Mouse (Mus musculus) hindbrain, embryonic 15.5 days (tissue): ENCODE measurements around the gene Sfmbt2. TPM values are rescaled to one million over a fixed set of nuclear protein-coding genes. Genes with fewer than 3 reads are reported as not detected.
A peak's percentile ranks its signal among the peaks of the same experiment; 100 is the strongest.

Experiments
- ATAC-seq: fragments of 200-750 bp; cut with Nextera tagmentation; 2 replicates; pipeline ENCODE4 v1.8.0; 2017; ENCODE audit warnings: low read depth, moderate number of reproducible peaks, moderate TSS enrichment; ENCODE audit not compliant: low FRiP score
- H3K27ac ChIP-seq: fragments of 300-500 bp; sonication (generic); replicated peaks from 2 replicates; pipeline ENCODE4 v1.5.1; 2015; ENCODE audit warnings: mild to moderate bottlenecking, inconsistent platforms
- H3K27me3 ChIP-seq: fragments of 300-500 bp; sonication (generic); 2 replicates; pipeline ENCODE4 v1.6.1; 2015; ENCODE audit warnings: control low read depth, inconsistent platforms
- H3K36me3 ChIP-seq: fragments of 300-500 bp; sonication (generic); 2 replicates; pipeline ENCODE4 v1.6.1; 2015; ENCODE audit warnings: control low read depth, inconsistent platforms
- H3K4me1 ChIP-seq: fragments of 300-500 bp; sonication (generic); replicated peaks from 2 replicates; pipeline ENCODE4 v1.6.1; 2015; ENCODE audit warnings: control low read depth, inconsistent platforms
- H3K4me2 ChIP-seq: fragments of 300-500 bp; sonication (generic); 2 replicates; pipeline ENCODE4 v1.6.1; 2015; ENCODE audit warnings: moderate library complexity, mild to moderate bottlenecking, inconsistent platforms
- H3K4me3 ChIP-seq: fragments of 300-500 bp; sonication (generic); 2 replicates; pipeline ENCODE4 v1.5.1; 2015; ENCODE audit warnings: mild to moderate bottlenecking, inconsistent platforms
- H3K9ac ChIP-seq: fragments of 300-500 bp; sonication (generic); 2 replicates; pipeline ENCODE4 v1.6.1; 2015; ENCODE audit warnings: inconsistent platforms
- H3K9me3 ChIP-seq: fragments of 300-500 bp; sonication (generic); 2 replicates; pipeline ENCODE4 v1.6.1; 2016; ENCODE audit warnings: control low read depth, inconsistent platforms
- WGBS: fragments of 180-500 bp; shearing (Covaris S2); methylation state at CpG from one replicate; pipeline ENCODE4 v1.1.7; 2015; 5-methylcytosine and 5-hydroxymethylcytosine counted together
- polyA plus RNA-seq: library from polyadenylated mRNA; unstranded; fragments of >200 nt; fragmentation: Nextera tagmentation; extraction: Ambion mirVana; gene quantifications from 2 replicates; pipeline ENCODE4 v1.2.1, GENCODE M21; 2015

The Sfmbt2 gene
- polyA plus RNA-seq, 1 experiment from 2014 or later, result 6.7 TPM

DNA sequence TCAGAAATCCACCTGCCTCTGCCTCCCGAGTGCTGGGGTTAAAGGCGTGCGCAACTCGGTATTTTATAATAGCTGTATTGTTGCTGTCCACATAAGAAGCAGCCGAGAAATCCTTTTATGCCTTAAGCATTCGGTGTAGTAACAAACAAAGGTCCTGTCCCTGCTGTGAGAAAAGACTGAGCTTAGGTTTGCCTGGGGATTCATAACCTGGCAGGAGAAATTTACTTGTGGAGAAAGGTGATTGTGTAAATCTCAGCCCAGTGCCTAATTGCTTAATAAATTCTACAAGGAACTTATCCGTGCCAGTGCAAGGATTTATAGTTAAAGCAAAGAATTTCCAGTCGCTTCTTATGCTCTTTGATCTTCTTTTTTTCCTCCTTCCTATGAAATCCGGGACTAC lies 71.5 kb downstream of the Sfmbt2 start:
- 73% methylated on average over 9 of the region's 9 CpGs for WGBS
- no peak overlapping the region for H3K9ac ChIP-seq
- no peaks in the 10 kb centered on the region for H3K36me3 ChIP-seq
- no peak overlapping the region for H3K4me2 ChIP-seq
- H3K4me1 ChIP-seq, result peaks cover 4% of the 10 kb centered on the region; the same call in 1 of the 2 replicates
- no peak for ATAC-seq
- H3K27ac ChIP-seq, result no peak overlapping the region
- no peaks in the 10 kb centered on the region for H3K27me3 ChIP-seq
- H3K4me3 ChIP-seq, result no peak overlapping the region
- no peaks in the 10 kb centered on the region for H3K9me3 ChIP-seq

DNA sequence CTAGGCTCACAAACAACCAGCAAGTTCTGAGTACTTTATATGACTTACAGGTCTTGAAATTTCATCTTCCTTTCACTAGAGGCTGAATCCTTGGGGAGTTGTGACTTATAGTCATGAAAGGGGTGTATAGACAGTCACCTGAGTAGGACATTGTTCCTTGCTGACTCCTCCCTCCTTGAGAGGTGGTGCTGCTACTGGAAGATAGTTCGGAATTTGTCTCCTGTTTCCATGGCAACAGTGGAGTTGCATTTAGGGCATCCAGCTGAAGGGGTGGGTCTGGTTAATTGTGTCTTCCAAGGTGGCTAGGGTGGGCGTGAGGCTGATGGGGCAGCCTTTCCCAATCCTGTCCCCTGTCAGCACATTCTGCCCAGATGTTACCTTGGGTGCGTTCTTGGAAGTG lies 83.3 kb downstream of the Sfmbt2 start:
- Histone ChIP-seq H3K4me3 (no peak overlapping the region), H3K27ac (no peak overlapping the region), H3K9me3 (no peaks in the 10 kb centered on the region), H3K36me3 (no peaks in the 10 kb centered on the region), H3K4me2 (no peak overlapping the region), H3K4me1 (no peaks in the 10 kb centered on the region), H3K27me3 (no peaks in the 10 kb centered on the region), H3K9ac (no peak overlapping the region)
- 50% methylated on average over 3 of the region's 3 CpGs for WGBS
- 0 out of 2 replicates have a peak, but pooled peaks have one; percentile 34 for ATAC-seq

- Histone ChIP-seq H3K4me2 (no peak overlapping the region), H3K4me1 (no peaks in the 10 kb centered on the region), H3K9ac (no peak overlapping the region), H3K27me3 (no peaks in the 10 kb centered on the region), H3K9me3 (no peaks in the 10 kb centered on the region), H3K36me3 (no peaks in the 10 kb centered on the region), H3K27ac (no peak overlapping the region), H3K4me3 (no peak overlapping the region)
- ATAC-seq, result no peak
- 89% methylated on average over 12 of the region's 12 CpGs for WGBS
Measured at GRCm38 (mm10) chr2:10458309-10458708, 88.0 kb downstream of the Sfmbt2 start.

DNA sequence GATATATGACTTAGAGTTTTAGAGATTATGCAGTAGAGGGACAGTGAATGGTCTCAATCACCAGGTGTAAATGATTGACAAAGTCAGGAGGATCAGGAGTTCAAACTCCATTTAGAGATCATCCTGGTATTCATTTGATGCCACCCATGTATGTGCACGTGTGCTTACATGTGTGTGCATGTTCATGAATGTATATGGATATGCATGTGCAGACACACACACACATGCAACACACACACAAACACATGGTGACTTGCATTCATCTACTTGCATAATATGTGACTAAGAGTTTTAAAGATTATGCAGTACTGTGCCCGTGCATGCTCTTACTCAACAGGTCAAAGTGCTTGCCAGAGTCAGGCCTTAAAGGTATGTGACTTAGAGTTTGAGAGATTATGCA lies 146.2 kb downstream of the Sfmbt2 start:
- Histone ChIP-seq H3K36me3 (no peaks in the 10 kb centered on the region), H3K27ac (no peak overlapping the region), H3K27me3 (no peaks in the 10 kb centered on the region), H3K9me3 (no peaks in the 10 kb centered on the region), H3K4me1 (no peaks in the 10 kb centered on the region), H3K4me2 (no peak overlapping the region), H3K4me3 (no peak overlapping the region), H3K9ac (no peak overlapping the region)
- 97% methylated on average over 2 of the region's 2 CpGs for WGBS
- ATAC-seq, result no peak

DNA sequence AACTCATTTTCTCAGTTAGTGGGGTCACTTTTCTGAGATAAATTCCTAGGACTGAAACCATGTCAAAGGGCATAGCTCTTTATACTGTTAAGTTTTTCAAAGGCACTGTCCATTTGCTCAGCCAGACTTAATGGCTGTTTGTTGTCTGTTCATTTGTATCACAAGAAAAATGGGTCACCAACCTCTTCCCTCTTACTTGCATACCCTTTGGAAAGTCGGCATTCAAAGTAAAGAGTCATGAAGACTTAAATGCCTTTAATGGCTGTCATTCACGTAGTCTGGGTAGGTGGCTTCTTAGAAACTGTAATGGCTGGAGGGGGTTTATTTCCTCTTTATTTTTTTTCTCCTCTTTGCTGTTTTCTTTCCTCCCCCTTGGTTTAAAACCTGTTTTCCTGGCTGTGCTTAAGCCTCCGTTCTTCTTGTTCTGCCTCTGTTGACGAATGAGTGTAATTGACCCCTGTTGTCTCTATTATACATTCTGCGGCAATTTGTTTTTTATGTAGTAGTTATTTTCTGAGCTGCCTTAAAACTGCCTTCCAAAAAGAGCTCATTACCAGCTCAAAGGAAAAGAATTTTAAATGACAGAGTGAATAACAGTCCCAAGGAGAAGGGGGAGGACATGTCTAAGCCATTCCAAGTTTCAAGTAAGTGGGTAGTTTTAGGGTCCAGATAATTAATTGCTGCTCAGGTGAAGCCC lies 151.6 kb downstream of the Sfmbt2 start:
- ATAC-seq, result no peak
- no peak overlapping the region for H3K4me3 ChIP-seq
- no peaks in the 10 kb centered on the region for H3K27me3 ChIP-seq
- no peaks in the 10 kb centered on the region for H3K9me3 ChIP-seq
- 0 out of 2 replicates have a peak, but pooled peaks cover 6% of the 10 kb centered on the region for H3K4me1 ChIP-seq
- no peak overlapping the region for H3K9ac ChIP-seq
- H3K27ac ChIP-seq, result no peak overlapping the region
- no peaks in the 10 kb centered on the region for H3K36me3 ChIP-seq
- whole genome bisulfite sequencing, result 33% methylated on average over 5 of the region's 5 CpGs
- H3K4me2 ChIP-seq, result no peak overlapping the region

GRCm38 (mm10) chr2:10525622-10526021 lies 155.3 kb downstream of the Sfmbt2 start:
- H3K27ac ChIP-seq, result no peak overlapping the region; the same call in 1 of the 2 replicates
- H3K9ac ChIP-seq, result no peak overlapping the region
- H3K36me3 ChIP-seq, result no peaks in the 10 kb centered on the region
- no peaks in the 10 kb centered on the region for H3K9me3 ChIP-seq
- peak; percentile 77 for ATAC-seq
- no peak overlapping the region for H3K4me3 ChIP-seq
- H3K27me3 ChIP-seq, result no peaks in the 10 kb centered on the region
- H3K4me1 ChIP-seq, result 0 out of 2 replicates have a peak, but pooled peaks cover 6% of the 10 kb centered on the region
- 18% methylated on average over 7 of the region's 7 CpGs for WGBS
- H3K4me2 ChIP-seq, result no peak overlapping the region

DNA sequence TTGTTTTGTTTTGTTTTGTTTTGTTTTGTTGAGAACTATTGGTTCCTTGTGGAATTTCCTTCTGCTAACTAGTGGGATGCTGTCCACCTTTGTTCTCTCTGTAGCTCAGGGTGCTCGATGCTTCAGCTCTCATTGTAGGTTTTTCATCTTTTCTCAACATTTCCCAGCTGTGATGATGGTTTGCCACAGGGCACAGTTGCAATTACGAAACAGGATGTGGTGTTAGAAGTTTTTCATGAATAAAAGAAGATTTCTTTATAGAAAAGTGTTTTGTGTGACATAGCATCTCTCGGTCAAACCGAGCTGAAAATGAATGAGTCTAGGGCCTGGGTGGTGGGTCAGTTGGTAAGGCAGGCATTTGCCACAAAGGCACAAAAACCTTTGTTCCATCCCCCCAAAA lies 171.5 kb downstream of the Sfmbt2 start:
- H3K4me3 ChIP-seq, result no peak overlapping the region
- no peak for ATAC-seq
- H3K9ac ChIP-seq, result no peak overlapping the region
- no peaks in the 10 kb centered on the region for H3K27me3 ChIP-seq
- H3K27ac ChIP-seq, result no peak overlapping the region
- H3K4me2 ChIP-seq, result no peak overlapping the region
- H3K4me1 ChIP-seq, result no peaks in the 10 kb centered on the region
- H3K9me3 ChIP-seq, result no peaks in the 10 kb centered on the region
- 81% methylated on average over 4 of the region's 4 CpGs for WGBS
- no peaks in the 10 kb centered on the region for H3K36me3 ChIP-seq

DNA sequence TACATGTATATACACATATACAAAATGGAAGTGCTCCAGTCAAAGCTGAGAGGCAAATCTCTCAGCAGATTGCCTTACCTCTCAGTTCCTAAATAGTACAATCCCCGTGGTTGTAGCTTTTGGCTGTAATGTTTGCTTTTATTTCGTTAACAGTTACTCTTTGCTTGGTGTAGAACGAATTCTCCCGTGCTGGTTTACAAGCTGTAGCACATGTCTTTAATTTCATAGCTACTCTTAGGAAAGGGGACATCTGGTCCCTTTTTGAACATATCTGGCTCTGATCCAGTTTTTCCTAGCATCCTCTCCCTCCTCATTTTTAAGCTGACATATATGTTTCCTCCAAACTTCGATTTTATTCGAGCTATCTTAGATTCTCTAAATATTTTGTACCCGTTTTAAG lies 172.1 kb downstream of the Sfmbt2 start:
- no peak overlapping the region for H3K27ac ChIP-seq
- ATAC-seq, result no peak
- no peaks in the 10 kb centered on the region for H3K36me3 ChIP-seq
- H3K9me3 ChIP-seq, result no peaks in the 10 kb centered on the region
- H3K27me3 ChIP-seq, result no peaks in the 10 kb centered on the region
- no peak overlapping the region for H3K4me3 ChIP-seq
- WGBS, result 84% methylated on average over 7 of the region's 7 CpGs
- H3K9ac ChIP-seq, result no peak overlapping the region
- no peaks in the 10 kb centered on the region for H3K4me1 ChIP-seq
- no peak overlapping the region for H3K4me2 ChIP-seq

DNA sequence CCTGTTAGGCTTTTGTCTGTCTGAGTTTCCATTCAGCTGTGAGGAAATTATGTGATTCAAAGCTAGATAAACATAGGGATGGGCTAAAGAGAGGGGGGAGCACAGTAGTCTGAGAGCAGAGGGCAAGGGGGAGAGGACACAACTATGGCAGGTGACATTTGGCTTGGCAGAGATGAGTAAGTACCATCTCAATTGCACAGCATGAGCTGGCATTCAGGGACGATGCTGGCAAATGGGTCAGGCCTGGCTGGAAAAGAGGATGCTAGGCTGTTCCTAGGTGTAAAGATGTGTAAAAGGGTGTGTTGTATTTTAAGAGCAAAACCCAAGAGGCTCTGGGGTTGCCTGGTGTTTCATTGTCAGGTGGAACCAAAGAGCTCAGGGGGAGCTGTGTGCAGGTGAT lies 188.5 kb downstream of the Sfmbt2 start:
- Histone ChIP-seq H3K9me3 (no peaks in the 10 kb centered on the region), H3K27ac (no peak overlapping the region), H3K4me1 (no peaks in the 10 kb centered on the region), H3K27me3 (no peaks in the 10 kb centered on the region), H3K36me3 (no peaks in the 10 kb centered on the region), H3K4me3 (no peak overlapping the region), H3K9ac (no peak overlapping the region), H3K4me2 (no peak overlapping the region)
- 53% methylated on average over 1 of the region's 1 CpGs for WGBS
- no peak for ATAC-seq

GRCm38 (mm10) chr2:10565491-10565890 lies 195.2 kb downstream of the Sfmbt2 start:
- H3K27me3 ChIP-seq, result no peaks in the 10 kb centered on the region
- ATAC-seq, result no peak
- H3K4me2 ChIP-seq, result no peak overlapping the region
- H3K4me1 ChIP-seq, result 0 out of 2 replicates have a peak, but pooled peaks cover 3% of the 10 kb centered on the region
- WGBS, result 91% methylated on average over 3 of the region's 3 CpGs
- H3K4me3 ChIP-seq, result no peak overlapping the region
- H3K27ac ChIP-seq, result no peak overlapping the region
- H3K36me3 ChIP-seq, result no peaks in the 10 kb centered on the region
- H3K9me3 ChIP-seq, result no peaks in the 10 kb centered on the region
- no peak overlapping the region for H3K9ac ChIP-seq

DNA sequence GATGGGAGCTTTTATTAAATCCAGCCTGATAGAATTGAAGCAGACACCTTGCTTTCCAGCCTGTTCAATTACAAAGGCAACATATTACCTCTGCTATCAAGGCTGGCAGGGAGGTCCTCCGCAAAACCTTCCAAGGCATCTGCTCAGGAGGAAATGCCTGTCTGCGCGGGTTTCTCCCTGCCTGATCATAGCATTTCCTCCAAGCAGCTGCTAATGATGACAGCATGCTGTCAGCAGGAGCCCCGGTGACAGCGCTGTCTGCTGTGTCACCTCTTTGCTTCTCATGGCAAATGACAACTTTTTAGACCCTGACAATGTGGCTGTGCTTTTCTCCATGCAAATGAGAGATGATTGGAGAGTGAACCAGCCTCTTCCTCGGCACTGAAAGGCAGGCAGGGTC lies 199.1 kb downstream of the Sfmbt2 start:
- Histone ChIP-seq H3K4me1 (0 out of 2 replicates have a peak, but pooled peaks cover 3% of the 10 kb centered on the region), H3K4me2 (no peak overlapping the region), H3K9ac (no peak overlapping the region), H3K27ac (no peak overlapping the region), H3K36me3 (no peaks in the 10 kb centered on the region), H3K9me3 (no peaks in the 10 kb centered on the region), H3K4me3 (no peak overlapping the region), H3K27me3 (no peaks in the 10 kb centered on the region)
- peak; percentile 59; the same call in 1 of the 2 replicates for ATAC-seq
- WGBS, result 42% methylated on average over 6 of the region's 6 CpGs

GRCm38 (mm10) chr2:10572311-10572710 lies 202.0 kb downstream of the Sfmbt2 start:
- Histone ChIP-seq H3K4me2 (no peak overlapping the region), H3K36me3 (no peaks in the 10 kb centered on the region), H3K9me3 (no peaks in the 10 kb centered on the region), H3K4me1 (0 out of 2 replicates have a peak, but pooled peaks cover 3% of the 10 kb centered on the region), H3K27me3 (no peaks in the 10 kb centered on the region), H3K9ac (no peak overlapping the region), H3K27ac (no peak overlapping the region), H3K4me3 (no peak overlapping the region)
- WGBS, result 90% methylated on average over 4 of the region's 4 CpGs
- ATAC-seq, result no peak
